Mouse (Mus musculus): ENCODE data around the gene Gja10. TPM values are rescaled to one million over a fixed set of nuclear protein-coding genes. Genes with fewer than 3 reads are reported as not detected.

Gene Gja10
- polyA plus RNA-seq (2012; rRNA removed), result 0.32 and 0.35 TPM in 2 replicates

DNA sequence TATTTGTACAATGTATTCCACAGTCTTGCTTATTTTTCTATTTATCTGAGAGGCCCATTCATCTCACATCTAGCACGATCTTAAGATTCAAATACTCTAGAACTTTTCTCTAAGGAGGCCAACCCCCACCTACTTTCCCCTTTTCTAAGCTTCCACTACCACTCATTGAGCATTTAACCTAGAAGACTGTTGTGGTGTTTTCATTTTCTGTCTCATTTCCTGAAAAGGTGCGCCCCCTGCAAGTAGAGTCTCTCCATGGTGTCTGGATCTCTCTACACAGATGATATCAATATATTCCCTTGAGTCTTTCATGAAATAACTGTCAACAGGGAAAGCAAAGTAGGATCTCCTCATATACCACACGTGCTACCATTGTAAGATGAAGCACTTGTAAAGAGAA is at the start of gene Gja10:
Gja10 (minus strand) TSS at position 101 of the 400 bp plus-strand sequence.
- peaks cover 5% of the 10 kb centered on the region for H3K4me1 ChIP-seq (ENCODE audit: control insufficient read depth, insufficient read depth, low read length)
- TF ChIP-seq POLR2A (IDR thresholded peaks at IDR 0.05; ENCODE audit: control insufficient read depth, low read depth, low read length), result no peak
- no peak within 1 kb of the TSS for H3K27ac ChIP-seq (ENCODE audit: control insufficient read depth, insufficient read depth, low read depth, low read length)
- H3K27me3 ChIP-seq (ENCODE audit: control insufficient read depth, insufficient read depth, low read length), result no peaks in the 10 kb centered on the region
- no peak within 1 kb of the TSS for H3K4me3 ChIP-seq (ENCODE audit: control insufficient read depth, low read depth, low read length)
- H3K36me3 ChIP-seq (ENCODE audit: control insufficient read depth, insufficient read depth, low read length), result no peaks in the 10 kb centered on the region

GRCm38 (mm10) chr4:32651669-32652068 is 49.1 kb upstream of the Gja10 start:
- no peak for TF ChIP-seq CTCF (IDR thresholded peaks at IDR 0.05; ENCODE audit: control insufficient read depth, insufficient read depth, insufficient replicate concordance, low read depth, low read length)
- Histone ChIP-seq H3K4me1 (ENCODE audit: control insufficient read depth, insufficient read depth, low read length) (peaks cover 3% of the 10 kb centered on the region), H3K27me3 (ENCODE audit: control insufficient read depth, insufficient read depth, low read length) (no peaks in the 10 kb centered on the region), H3K36me3 (ENCODE audit: control insufficient read depth, insufficient read depth, low read length) (no peaks in the 10 kb centered on the region; the same call in 1 of the 2 replicates), H3K4me3 (ENCODE audit: control insufficient read depth, low read depth, low read length) (no peak overlapping the region), H3K27ac (ENCODE audit: control insufficient read depth, insufficient read depth, low read depth, low read length) (no peak overlapping the region)

GRCm38 (mm10) chr4:32621637-32622036 is 19.1 kb upstream of the Gja10 start:
- Histone ChIP-seq H3K4me3 (ENCODE audit: control insufficient read depth, low read depth, low read length) (no peak overlapping the region), H3K36me3 (ENCODE audit: control insufficient read depth, insufficient read depth, low read length) (no peaks in the 10 kb centered on the region), H3K27me3 (ENCODE audit: control insufficient read depth, insufficient read depth, low read length) (no peaks in the 10 kb centered on the region), H3K4me1 (ENCODE audit: control insufficient read depth, insufficient read depth, low read length) (no peaks in the 10 kb centered on the region), H3K27ac (ENCODE audit: control insufficient read depth, insufficient read depth, low read depth, low read length) (no peak overlapping the region)
- no peak for TF ChIP-seq POLR2A (IDR thresholded peaks at IDR 0.05; ENCODE audit: control insufficient read depth, low read depth, low read length)
- TF ChIP-seq CTCF (IDR thresholded peaks at IDR 0.05; ENCODE audit: control insufficient read depth, insufficient read depth, insufficient replicate concordance, low read depth, low read length), result no peak

DNA sequence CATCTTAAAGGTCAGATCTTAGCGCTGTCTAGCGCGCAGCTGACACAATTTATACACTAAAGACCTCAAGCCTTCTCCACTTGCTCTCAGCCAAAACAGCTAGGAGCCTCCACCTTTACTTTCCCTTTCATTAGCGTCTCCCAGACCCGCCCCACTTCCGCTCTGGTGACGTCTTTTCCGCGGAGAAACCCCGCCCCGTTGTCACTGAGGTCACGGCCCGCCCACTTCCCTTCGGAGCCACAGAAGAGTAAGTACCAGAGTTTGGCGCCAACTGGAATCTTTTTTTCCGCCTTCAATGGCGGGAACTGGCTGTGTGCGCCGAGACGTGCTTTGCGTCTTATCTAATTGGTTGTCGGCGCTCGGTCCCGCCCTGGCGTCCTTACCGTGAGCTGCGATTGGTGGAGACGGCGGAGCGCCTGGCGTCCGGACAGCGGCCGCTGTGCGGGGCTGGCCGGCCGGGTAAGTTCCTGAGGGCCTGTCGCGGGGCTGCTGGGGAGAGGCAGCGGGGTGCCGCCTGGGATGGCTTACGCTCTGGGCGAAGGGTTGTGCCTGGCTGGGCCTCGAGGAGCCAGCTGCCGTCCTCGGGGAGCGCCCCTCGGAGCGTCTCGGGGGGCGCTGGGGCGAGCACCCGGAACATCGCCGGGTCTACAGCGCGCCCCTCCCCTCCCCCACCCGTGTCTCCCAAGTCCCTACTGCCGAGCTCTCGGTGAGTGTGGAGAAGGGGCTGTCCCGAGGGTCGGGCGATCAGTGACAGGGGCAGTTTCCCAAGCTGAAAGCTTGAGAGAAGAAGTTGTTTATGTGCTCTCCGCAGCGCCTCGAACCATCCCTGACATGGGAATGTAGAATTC is 12.7 kb upstream of the Gja10 start, which contains the start of gene Casp8ap2:
Casp8ap2 (plus strand) TSS at position 418 of the 848 bp plus-strand sequence.
- peak within 1 kb of the TSS; percentile 94 for H3K27ac ChIP-seq (ENCODE audit: control insufficient read depth, insufficient read depth, low read depth, low read length)
- TF ChIP-seq CTCF (IDR thresholded peaks at IDR 0.05; ENCODE audit: control insufficient read depth, insufficient read depth, insufficient replicate concordance, low read depth, low read length), result no peak
- TF ChIP-seq POLR2A (IDR thresholded peaks at IDR 0.05; ENCODE audit: control insufficient read depth, low read depth, low read length), result peak; percentile 64
- no peaks in the 10 kb centered on the region for H3K27me3 ChIP-seq (ENCODE audit: control insufficient read depth, insufficient read depth, low read length)
- peak within 1 kb of the TSS; percentile 96 for H3K4me3 ChIP-seq (ENCODE audit: control insufficient read depth, low read depth, low read length)
- H3K4me1 ChIP-seq (ENCODE audit: control insufficient read depth, insufficient read depth, low read length), result peaks cover 2% of the 10 kb centered on the region
- no peaks in the 10 kb centered on the region for H3K36me3 ChIP-seq (ENCODE audit: control insufficient read depth, insufficient read depth, low read length)

- Histone ChIP-seq H3K4me1 (ENCODE audit: control insufficient read depth, insufficient read depth, low read length) (peaks cover 5% of the 10 kb centered on the region), H3K27ac (ENCODE audit: control insufficient read depth, insufficient read depth, low read depth, low read length) (no peak overlapping the region), H3K4me3 (ENCODE audit: control insufficient read depth, low read depth, low read length) (no peak overlapping the region), H3K36me3 (ENCODE audit: control insufficient read depth, insufficient read depth, low read length) (no peaks in the 10 kb centered on the region), H3K27me3 (ENCODE audit: control insufficient read depth, insufficient read depth, low read length) (no peaks in the 10 kb centered on the region)
- no peak for TF ChIP-seq CTCF (IDR thresholded peaks at IDR 0.05; ENCODE audit: control insufficient read depth, insufficient read depth, insufficient replicate concordance, low read depth, low read length)
These were observed 1.4 kb downstream of the Gja10 start for GRCm38 (mm10) chr4:32601135-32601534.

- TF ChIP-seq CTCF (IDR thresholded peaks at IDR 0.05; ENCODE audit: control insufficient read depth, insufficient read depth, insufficient replicate concordance, low read depth, low read length), result no peak
- Histone ChIP-seq H3K36me3 (ENCODE audit: control insufficient read depth, insufficient read depth, low read length) (no peaks in the 10 kb centered on the region), H3K4me1 (ENCODE audit: control insufficient read depth, insufficient read depth, low read length) (no peaks in the 10 kb centered on the region), H3K27ac (ENCODE audit: control insufficient read depth, insufficient read depth, low read depth, low read length) (no peak overlapping the region), H3K4me3 (ENCODE audit: control insufficient read depth, low read depth, low read length) (no peak overlapping the region), H3K27me3 (ENCODE audit: control insufficient read depth, insufficient read depth, low read length) (no peaks in the 10 kb centered on the region)
These were observed 14.3 kb downstream of the Gja10 start for GRCm38 (mm10) chr4:32588237-32588636.

GRCm38 (mm10) chr4:32587543-32587942 is 15.0 kb downstream of the Gja10 start:
- H3K27ac ChIP-seq (ENCODE audit: control insufficient read depth, insufficient read depth, low read depth, low read length), result no peak overlapping the region
- H3K4me3 ChIP-seq (ENCODE audit: control insufficient read depth, low read depth, low read length), result no peak overlapping the region
- H3K27me3 ChIP-seq (ENCODE audit: control insufficient read depth, insufficient read depth, low read length), result no peaks in the 10 kb centered on the region
- H3K4me1 ChIP-seq (ENCODE audit: control insufficient read depth, insufficient read depth, low read length), result no peaks in the 10 kb centered on the region
- TF ChIP-seq POLR2A (IDR thresholded peaks at IDR 0.05; ENCODE audit: control insufficient read depth, low read depth, low read length) (no peak), CTCF (IDR thresholded peaks at IDR 0.05; ENCODE audit: control insufficient read depth, insufficient read depth, insufficient replicate concordance, low read depth, low read length) (no peak)
- no peaks in the 10 kb centered on the region for H3K36me3 ChIP-seq (ENCODE audit: control insufficient read depth, insufficient read depth, low read length)
